Comparison of ENCODE assay signal across 27 mouse cellular contexts in the genomic region with DNA sequence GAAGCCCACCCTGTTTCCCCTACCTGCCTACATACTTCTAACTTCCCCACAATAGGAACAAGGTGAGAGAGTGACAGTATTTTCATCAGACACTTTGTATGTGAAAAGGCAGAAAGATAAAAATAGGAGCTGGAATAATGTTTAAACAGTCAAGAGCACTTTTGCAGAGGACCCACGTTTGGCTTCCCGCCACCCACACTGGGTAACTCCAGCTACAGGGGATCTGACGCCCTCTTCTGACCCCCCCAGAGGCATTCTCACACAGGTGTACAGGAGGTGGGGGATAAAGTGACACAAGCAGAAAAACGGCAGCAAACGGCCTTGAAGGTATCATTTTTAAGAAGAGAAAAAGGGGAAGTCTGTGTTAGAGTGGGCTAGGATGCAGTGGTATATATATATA.
DNase-seq lines count a peak whose midpoint lies in the region; ATAC-seq lines count a peak whose summit lies in the region.
"Had no signal": no experiment of that assay in that cellular context is flagged by ENCODE, and none has a peak within 500 bp of the region (broad histone marks: within the 10 kb centered on the region; RNA-seq: fewer than 3 reads in every experiment).

No protein-coding gene starts in this region.

- H3K4me2 ChIP-seq in limb, embryonic 15.5 days: no peak overlapping the region
- peak overlapping the region; percentile 21; the same call in 1 of the 2 replicates for H3K4me2 ChIP-seq in lung, embryonic 16.5 days (ENCODE audit: low read depth, low read length)
- H3K4me2 ChIP-seq: embryonic facial prominence, embryonic 13.5 days; forebrain, embryonic 12.5 days; heart, embryonic 12.5 days; hindbrain, embryonic 14.5 days had no signal

- 50% methylated on average over 5 of the region's 5 CpGs for WGBS in limb, embryonic 15.5 days
- WGBS in limb, embryonic 10.5 days: 58% methylated on average over 5 of the region's 5 CpGs
- WGBS in lung, embryonic 16.5 days: 34% methylated on average over 5 of the region's 5 CpGs

- no peak overlapping the region for H3K9ac ChIP-seq in limb, embryonic 15.5 days
- H3K9ac ChIP-seq in lung, embryonic 16.5 days (ENCODE audit: low read length): no peak overlapping the region
- H3K9ac ChIP-seq: embryonic facial prominence, embryonic 13.5 days; forebrain, embryonic 12.5 days; heart, embryonic 12.5 days; hindbrain, embryonic 14.5 days had no signal

- no peak overlapping the region for H3K4me3 ChIP-seq in limb, embryonic 15.5 days
- no peak overlapping the region for H3K4me3 ChIP-seq in limb, embryonic 10.5 days
- H3K4me3 ChIP-seq in lung, embryonic 16.5 days (ENCODE audit: low read length): no peak overlapping the region
- H3K4me3 ChIP-seq: embryonic facial prominence, embryonic 10.5 days; embryonic facial prominence, embryonic 13.5 days; erythroblast, embryonic 14.5 days; forebrain, embryonic 12.5 days; gastrocnemius, adult 2 months; heart, embryonic 12.5 days had no signal

- H3K36me3 ChIP-seq in limb, embryonic 15.5 days: no peaks in the 10 kb centered on the region
- H3K36me3 ChIP-seq in limb, embryonic 10.5 days: no peaks in the 10 kb centered on the region
- no peaks in the 10 kb centered on the region for H3K36me3 ChIP-seq in lung, embryonic 16.5 days (ENCODE audit: control insufficient read depth, insufficient read depth, low read length)
- H3K36me3 ChIP-seq: embryonic facial prominence, embryonic 10.5 days; embryonic facial prominence, embryonic 13.5 days; forebrain, embryonic 12.5 days; heart, embryonic 12.5 days had no signal

- H3K9me3 ChIP-seq in limb, embryonic 15.5 days: no peaks in the 10 kb centered on the region
- H3K9me3 ChIP-seq in limb, embryonic 10.5 days (replicated peaks): no peaks in the 10 kb centered on the region
- H3K9me3 ChIP-seq in lung, embryonic 16.5 days (ENCODE audit: control insufficient read depth, low read length): no peaks in the 10 kb centered on the region
- H3K9me3 ChIP-seq: embryonic facial prominence, embryonic 10.5 days; embryonic facial prominence, embryonic 13.5 days; forebrain, embryonic 12.5 days; heart, embryonic 12.5 days had no signal

- 0 out of 2 replicates have a peak, but pooled peaks have one; percentile 19 for ATAC-seq in limb, embryonic 15.5 days (ENCODE audit: insufficient number of reproducible peaks, low FRiP score, low TSS enrichment, low read depth)
- peak; percentile 55; the same call in 1 of the 2 replicates for ATAC-seq in lung, embryonic 16.5 days (ENCODE audit: low read depth)
- ATAC-seq: CD4-positive, CD25-positive, alpha-beta regulatory T cell, adult 4 months; forebrain, embryonic 16.5 days; hindbrain, postnatal 0 days had no signal

- H3K4me1 ChIP-seq in limb, embryonic 15.5 days: peaks cover 17% of the 10 kb centered on the region; the same call in 1 of the 2 replicates
- peaks cover 38% of the 10 kb centered on the region for H3K4me1 ChIP-seq in limb, embryonic 10.5 days
- H3K4me1 ChIP-seq in lung, embryonic 16.5 days (replicated peaks; ENCODE audit: control insufficient read depth, insufficient read depth, low read length): peaks cover 10% of the 10 kb centered on the region; the same call in 1 of the 2 replicates

- no peak overlapping the region for H3K27ac ChIP-seq in limb, embryonic 15.5 days
- no peak overlapping the region for H3K27ac ChIP-seq in limb, embryonic 10.5 days
- H3K27ac ChIP-seq in lung, embryonic 16.5 days (ENCODE audit: low read length): no peak overlapping the region
- H3K27ac ChIP-seq: embryonic facial prominence, embryonic 10.5 days; embryonic facial prominence, embryonic 13.5 days; gastrocnemius, adult 2 months; hindbrain, embryonic 14.5 days; hindbrain, postnatal 0 days had no signal

- H3K27me3 ChIP-seq in limb, embryonic 15.5 days: no peaks in the 10 kb centered on the region
- H3K27me3 ChIP-seq in limb, embryonic 10.5 days (ENCODE audit: low read depth, poor library complexity, severe bottlenecking): peaks cover 6% of the 10 kb centered on the region; the same call in 1 of the 2 replicates
- no peaks in the 10 kb centered on the region for H3K27me3 ChIP-seq in lung, embryonic 16.5 days (ENCODE audit: control insufficient read depth, insufficient read depth, low read depth, low read length)
- H3K27me3 ChIP-seq: embryonic facial prominence, embryonic 13.5 days had no signal

- DNase-seq in limb, embryonic 10.5 days (ENCODE audit: low spot score): no peak
- no peak for DNase-seq in lung, adult 18-20 months
- DNase-seq in lung, postnatal 10 days: peak; percentile 22
- peak; percentile 6 for DNase-seq in lung, postnatal 14 days
- DNase-seq in adrenal gland, postnatal 25 days: no peak
- DNase-seq: adrenal gland, postnatal 14 days; cerebellum, adult 11-12 months; cerebellum, adult 8-10 months; cerebellum, postnatal 10 days; cerebellum, postnatal 36 days; embryo, embryonic 11 days; gastrocnemius, adult 2 months; gastrocnemius, postnatal 14 days; heart, adult 11 months; heart, postnatal 14 days; heart, postnatal 4 days had no signal

Comparison
In these comparisons a context has a peak if more than half of its experiments do, and no peak if none do; other contexts are left out.
1. DNase-seq: peak in lung, postnatal 10 days (single experiment) and lung, postnatal 14 days (single experiment); none in limb, embryonic 10.5 days (single experiment), lung, adult 18-20 months (0 of 2) and adrenal gland, postnatal 25 days (single experiment).